Mouse (Mus musculus) right cerebral cortex, postnatal 4 days (tissue): ENCODE data around the gene Rimbp2.
"Not testable (repeated sequence)": the region's sequence is repeated elsewhere in the genome, so short reads cannot be mapped to it uniquely, and the experiment has no call there.

ENCODE experiments used
- DNase-seq: peaks from one replicate; pipeline ENCODE4 v3.0.0-alpha.2; 2022

The Rimbp2 gene

DNA sequence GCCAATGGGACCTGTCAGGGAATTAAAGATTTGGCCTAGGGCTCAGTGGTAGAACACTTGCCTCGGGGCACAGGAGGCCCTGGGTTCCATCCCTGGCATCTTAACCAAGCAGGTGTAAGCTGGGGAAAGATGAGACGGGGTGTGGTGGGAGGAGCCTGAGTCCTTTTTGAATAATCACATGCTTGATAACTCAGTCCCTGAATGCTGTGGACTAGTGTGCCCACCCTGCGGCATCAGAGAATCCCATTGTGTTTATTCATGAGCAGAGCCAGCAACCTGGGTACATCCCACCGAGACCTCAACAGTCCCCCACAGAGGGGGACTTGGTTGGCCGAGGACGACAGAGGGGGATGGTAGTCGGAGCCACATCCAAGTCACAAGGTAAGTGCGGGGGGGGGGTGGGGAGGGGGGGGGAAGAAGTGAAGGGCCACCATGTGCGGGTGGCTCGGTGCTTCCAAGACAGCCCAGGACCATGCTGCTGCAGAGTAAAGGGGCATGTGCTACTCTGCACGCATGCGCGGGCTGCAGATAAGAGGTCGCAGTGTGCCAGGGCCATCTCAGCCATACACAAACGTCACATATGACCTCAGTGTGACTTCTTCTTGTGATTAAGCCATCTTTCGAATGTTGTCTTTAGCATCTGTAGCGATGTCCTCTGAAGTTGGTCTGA is 214.0 kb downstream of the Rimbp2 start:
- no peak for DNase-seq

- DNase-seq, result no peak
These were observed 217.4 kb downstream of the Rimbp2 start for GRCm38 (mm10) chr5:128735921-128736320.

GRCm38 (mm10) chr5:128733955-128734354 is 219.3 kb downstream of the Rimbp2 start:
- DNase-seq, result peak; percentile 40

- no peak for DNase-seq
These were observed 220.8 kb downstream of the Rimbp2 start for GRCm38 (mm10) chr5:128732416-128733014.

DNA sequence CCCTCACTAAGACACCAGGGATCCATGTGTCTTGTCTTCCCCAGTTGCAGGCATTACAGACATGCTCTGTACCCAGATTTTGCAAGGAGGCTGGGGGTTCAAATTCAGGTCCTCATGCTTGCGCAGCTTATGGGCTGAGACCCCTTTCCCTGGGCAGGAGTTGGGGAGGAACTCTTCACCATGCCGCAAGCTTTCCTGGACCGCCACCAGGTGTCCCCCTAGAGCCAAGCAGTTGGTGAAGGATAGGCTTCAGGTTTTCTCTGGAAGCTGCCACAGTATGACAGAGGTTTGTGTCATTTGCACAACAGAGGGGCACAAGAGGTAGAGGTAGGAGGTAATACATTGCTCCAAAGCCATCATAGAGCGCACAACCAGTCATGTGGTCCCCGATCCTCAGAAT is 222.7 kb downstream of the Rimbp2 start:
- DNase-seq, result peak; percentile 76

DNA sequence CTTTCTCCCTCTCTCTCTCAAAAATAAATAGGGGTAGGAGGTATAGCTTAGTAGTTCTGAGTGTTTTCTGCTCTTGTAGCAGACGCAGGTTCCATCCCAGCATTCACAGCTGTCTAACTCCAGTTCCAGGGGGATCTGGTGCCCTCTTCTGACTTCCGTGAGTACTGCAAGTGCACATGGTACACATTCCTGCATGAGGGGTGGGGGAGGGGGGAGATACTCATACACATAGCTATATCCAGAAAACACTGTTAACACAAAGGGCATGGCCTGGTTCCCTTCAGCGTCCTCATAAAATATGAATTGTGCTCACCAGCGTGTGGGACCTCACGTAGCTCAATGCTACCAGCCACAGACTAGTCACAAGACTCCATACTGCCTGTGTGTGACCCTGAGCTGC is 223.9 kb downstream of the Rimbp2 start:
- DNase-seq, result peak; percentile 29

- not testable (repeated sequence) for DNase-seq
These were observed 232.8 kb downstream of the Rimbp2 start for GRCm38 (mm10) chr5:128720461-128720860.

- no peak for DNase-seq
These were observed 238.1 kb downstream of the Rimbp2 start for GRCm38 (mm10) chr5:128715171-128715570.

GRCm38 (mm10) chr5:128711847-128712246 is 241.4 kb downstream of the Rimbp2 start:
- DNase-seq, result peak; percentile 65

DNA sequence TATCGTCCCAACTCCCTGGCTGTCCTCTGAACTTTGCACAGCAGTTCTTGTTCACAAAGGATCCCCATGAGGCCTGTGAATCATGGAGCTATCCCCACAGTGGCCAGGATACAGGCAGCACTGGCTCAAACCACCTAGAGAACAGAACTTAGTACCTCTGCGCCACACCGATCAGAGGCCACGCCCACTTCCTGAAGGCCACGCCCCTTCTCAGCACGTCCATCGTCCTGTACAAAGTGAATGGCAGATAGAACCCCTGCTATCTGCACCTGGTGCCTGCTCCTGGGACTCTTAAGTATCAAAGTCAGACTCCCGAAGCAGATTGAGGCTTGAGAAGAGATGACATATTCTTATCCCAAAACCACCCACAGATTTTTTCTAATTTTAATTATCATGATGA is 242.7 kb downstream of the Rimbp2 start:
- DNase-seq, result no peak

GRCm38 (mm10) chr5:128708929-128709328 is 244.4 kb downstream of the Rimbp2 start:
- DNase-seq, result no peak
